Mouse (Mus musculus) neutrophil, adult 5-6 weeks (primary cell): ENCODE data around the gene Pdzd2. TPM values are rescaled to one million over a fixed set of nuclear protein-coding genes. Genes with fewer than 3 reads are reported as not detected.
A peak's percentile ranks its signal among the peaks of the same experiment; 100 is the strongest.

Source experiments
- ATAC-seq: fragments of 151-379, 151-347 bp; 2 replicates; pipeline ENCODE4 v1.8.0; 2017; ENCODE audit warnings: mild to moderate bottlenecking, moderate TSS enrichment; ENCODE audit not compliant: insufficient number of reproducible peaks, poor library complexity, low FRiP score, severe bottlenecking; ENCODE audit errors: extremely low read depth
- total RNA-seq: library from RNA; stranded (forward); fragments of 200-1000 nt; gene quantifications from 2 replicates; pipeline ENCODE4 v1.2.3, GENCODE M21; 2017

Pdzd2 gene
- total RNA-seq, 1 experiment from 2014 or later, result 4.1 TPM

GRCm38 (mm10) chr15:12638370-12639030 is 101.2 kb downstream of the Pdzd2 start:
- no peak for ATAC-seq

DNA sequence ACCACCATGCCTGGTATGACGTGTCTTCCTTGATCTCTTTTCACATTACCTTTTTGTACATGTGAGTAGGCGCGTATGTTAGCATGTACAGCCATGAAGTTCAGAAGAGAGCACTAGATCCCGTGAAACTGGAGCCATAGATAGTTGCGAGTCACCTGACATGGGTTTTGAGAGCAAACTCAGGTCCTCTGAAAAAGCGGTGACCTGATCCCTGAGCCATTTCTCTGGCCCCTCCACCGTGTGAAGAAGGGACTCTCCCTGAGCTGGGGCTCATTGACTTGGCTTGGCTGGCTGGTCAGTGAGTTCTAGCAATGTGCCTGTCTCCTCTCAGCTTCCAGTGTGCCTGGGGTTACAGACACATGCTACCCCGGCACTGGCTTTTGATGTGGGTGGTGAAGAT is 102.2 kb downstream of the Pdzd2 start:
- no peak for ATAC-seq

GRCm38 (mm10) chr15:12636386-12636785 is 103.3 kb downstream of the Pdzd2 start:
- no peak for ATAC-seq

GRCm38 (mm10) chr15:12634921-12635320 is 104.8 kb downstream of the Pdzd2 start:
- no peak for ATAC-seq

DNA sequence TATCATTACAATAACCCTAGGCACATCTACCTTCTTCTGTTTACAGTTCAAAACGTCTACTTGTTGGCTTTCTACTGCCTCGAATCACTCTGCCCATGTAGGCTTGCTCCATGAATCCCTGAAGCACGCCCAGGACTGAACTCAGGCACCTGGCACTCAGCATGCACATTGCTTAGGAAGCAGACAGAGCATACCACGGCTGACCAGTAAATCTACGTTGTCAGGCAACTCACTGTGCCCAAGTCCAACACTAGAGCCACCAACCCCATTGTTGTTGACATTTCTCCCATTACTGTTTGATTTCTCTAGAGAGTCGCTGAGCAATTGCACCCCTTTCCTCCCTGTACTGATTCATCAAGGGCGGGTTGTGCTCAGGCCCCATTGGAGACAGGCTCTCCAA is 110.6 kb downstream of the Pdzd2 start:
- ATAC-seq, result no peak

DNA sequence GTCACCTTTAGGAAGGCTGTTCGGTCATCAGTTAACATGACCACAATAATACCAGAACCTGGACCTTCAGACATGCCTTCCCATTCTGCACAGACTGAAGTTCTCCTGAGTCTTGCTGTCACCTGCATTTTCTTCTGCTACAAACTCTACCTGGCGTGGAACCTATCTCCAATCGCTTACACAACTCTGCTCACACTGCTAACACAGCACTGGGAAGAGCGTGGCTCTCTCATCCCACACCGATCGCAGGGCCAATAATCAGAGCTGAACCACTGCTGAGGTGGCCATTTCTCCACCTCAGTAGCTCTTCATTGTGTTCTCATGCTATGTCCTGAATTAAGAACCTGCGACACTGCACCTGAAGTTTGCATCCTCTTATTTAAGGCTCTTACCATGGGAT is 111.3 kb downstream of the Pdzd2 start:
- ATAC-seq, result no peak

DNA sequence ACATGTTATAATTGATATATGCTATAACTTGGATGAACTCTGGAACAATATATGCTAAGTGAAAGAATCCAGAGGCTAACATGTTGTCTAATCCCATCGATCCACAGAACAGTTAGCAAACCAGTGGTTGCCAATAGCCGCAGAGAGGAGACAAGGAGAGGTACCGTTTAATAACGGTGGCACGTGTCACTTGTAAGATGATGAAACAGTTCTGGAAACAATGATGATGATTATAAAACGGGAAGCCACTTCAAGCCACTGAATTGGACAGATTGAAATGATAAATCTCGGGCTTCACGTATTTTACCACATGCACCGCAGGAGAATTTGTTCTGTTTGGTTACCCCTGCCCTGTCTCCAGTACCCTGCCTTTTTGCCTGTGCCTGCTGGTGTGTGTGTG is 112.8 kb downstream of the Pdzd2 start:
- ATAC-seq, result no peak

- ATAC-seq, result no peak
Measured at GRCm38 (mm10) chr15:12626166-12626565, 113.6 kb downstream of the Pdzd2 start.

DNA sequence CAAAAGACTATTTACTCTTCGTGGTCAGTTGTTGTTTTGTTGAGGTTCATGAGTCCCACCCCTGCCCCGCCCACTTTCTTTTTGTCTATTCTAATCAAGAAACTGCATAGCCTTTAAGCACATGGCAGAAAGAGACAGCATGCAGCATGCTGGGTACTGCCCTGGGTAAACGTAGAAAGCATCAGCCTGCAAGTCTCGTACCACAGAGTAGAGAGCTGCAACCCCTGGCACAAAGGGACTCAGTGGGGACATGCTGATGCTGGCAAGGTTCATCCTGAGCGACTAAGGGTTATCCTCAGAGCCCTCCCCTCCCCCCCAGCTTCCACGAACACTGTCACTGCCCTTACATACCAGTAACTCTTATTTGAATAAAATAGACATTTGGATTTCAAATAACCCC is 114.2 kb downstream of the Pdzd2 start:
- ATAC-seq, result no peak

GRCm38 (mm10) chr15:12623521-12623920 is 116.2 kb downstream of the Pdzd2 start:
- no peak for ATAC-seq

- no peak for ATAC-seq
Measured at GRCm38 (mm10) chr15:12622701-12623100, 117.0 kb downstream of the Pdzd2 start.

- ATAC-seq, result no peak
Measured at GRCm38 (mm10) chr15:12622093-12622643, 117.6 kb downstream of the Pdzd2 start.

- no peak for ATAC-seq
Measured at GRCm38 (mm10) chr15:12619273-12619672, 120.5 kb downstream of the Pdzd2 start.

GRCm38 (mm10) chr15:12617651-12618050 is 122.1 kb downstream of the Pdzd2 start:
- ATAC-seq, result peak; percentile 38; the same call in 1 of the 2 replicates

GRCm38 (mm10) chr15:12617220-12617619 is 122.5 kb downstream of the Pdzd2 start:
- ATAC-seq, result peak; percentile 15

DNA sequence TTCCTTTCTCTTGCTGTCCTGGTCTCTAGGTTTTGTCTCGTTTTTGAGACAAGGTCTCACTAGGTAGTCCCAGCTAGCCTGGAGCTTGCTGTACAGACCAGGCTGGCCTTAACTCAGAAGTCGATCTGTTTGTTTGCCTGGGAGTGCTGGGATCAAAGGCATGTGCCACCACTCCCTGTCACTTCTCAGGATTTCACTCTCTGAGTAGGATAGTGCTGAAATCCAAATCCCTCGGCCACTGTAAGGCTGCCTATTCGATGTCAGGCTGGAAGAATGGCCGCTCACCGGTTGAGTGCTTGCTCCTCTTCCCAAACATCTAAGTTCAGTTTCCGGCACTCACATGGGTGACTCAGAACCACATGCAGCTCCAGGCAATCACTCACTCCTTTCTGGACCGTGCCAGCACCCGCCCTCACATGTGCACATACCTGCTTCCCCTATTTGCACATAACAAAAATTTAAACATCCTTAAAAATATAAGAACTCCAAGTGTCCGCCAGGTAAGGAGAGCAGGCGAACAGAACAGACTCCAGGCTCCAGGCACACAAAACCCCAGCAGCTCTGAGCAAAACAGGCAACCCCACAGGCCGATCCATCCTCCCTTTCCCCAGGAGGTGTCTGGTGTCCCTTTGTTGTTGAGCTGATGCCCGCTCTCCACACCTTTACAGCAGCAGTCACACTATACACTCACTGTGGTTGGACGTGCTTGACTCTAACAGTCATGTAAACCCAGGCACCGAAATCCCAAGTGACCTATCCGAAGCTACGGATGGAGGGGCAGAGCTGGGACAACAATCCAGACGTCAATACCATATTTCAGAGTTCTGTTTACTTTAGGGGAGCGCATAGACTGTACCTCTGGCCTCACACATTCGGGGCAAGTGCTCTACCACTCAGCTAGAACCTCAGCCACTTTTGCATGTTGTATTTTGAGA is 124.5 kb downstream of the Pdzd2 start:
- no peak for ATAC-seq

GRCm38 (mm10) chr15:12614011-12614410 is 125.7 kb downstream of the Pdzd2 start:
- ATAC-seq, result no peak

GRCm38 (mm10) chr15:12612944-12613675 is 126.6 kb downstream of the Pdzd2 start:
- no peak for ATAC-seq

DNA sequence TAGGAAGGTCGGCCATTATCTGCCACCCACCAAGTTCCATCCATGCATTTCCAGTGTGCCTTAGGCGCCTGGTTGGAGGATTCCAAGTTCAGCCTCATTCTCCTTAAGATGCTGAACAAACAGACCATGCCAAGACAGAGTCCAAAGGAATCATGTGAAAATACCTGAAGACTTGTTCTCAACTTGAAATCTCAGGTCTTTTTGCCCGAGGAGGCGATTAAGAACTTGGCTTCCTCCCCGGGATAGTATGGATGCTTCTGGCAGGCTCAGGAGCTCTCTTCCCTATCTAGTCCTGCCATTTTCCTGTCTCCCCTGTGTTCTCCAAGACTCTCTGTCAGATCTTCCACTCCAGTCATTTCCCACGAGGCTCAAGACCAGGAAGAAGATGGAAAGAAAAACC is 131.6 kb downstream of the Pdzd2 start:
- no peak for ATAC-seq
